Mouse (Mus musculus) intestine, embryonic 16.5 days (tissue): ENCODE measurements around the gene Bcl11a. TPM values are rescaled to one million over a fixed set of nuclear protein-coding genes. Genes with fewer than 3 reads are reported as not detected.

Source experiments
- ATAC-seq: fragments of 200-750 bp; cut with Nextera tagmentation; 2 replicates; pipeline ENCODE4 v1.8.0; 2017; ENCODE audit warnings: moderate TSS enrichment, moderate library complexity
- H3K27ac ChIP-seq: fragments of 300-500 bp; sonication (generic); 2 replicates; pipeline ENCODE4 v1.5.1; 2014; ENCODE audit warnings: mild to moderate bottlenecking, low read length
- H3K27me3 ChIP-seq: fragments of 300-500 bp; sonication (generic); replicated peaks from 2 replicates; pipeline ENCODE4 v1.6.1; 2014; ENCODE audit warnings: low read length, control low read depth, mixed read lengths; ENCODE audit not compliant: control insufficient read depth, insufficient read depth
- H3K36me3 ChIP-seq: fragments of 300-500 bp; sonication (generic); 2 replicates; pipeline ENCODE4 v1.6.1; 2014; ENCODE audit warnings: low read length, control low read depth; ENCODE audit not compliant: control insufficient read depth, insufficient read depth
- H3K4me1 ChIP-seq: fragments of 300-500 bp; sonication (generic); 2 replicates; pipeline ENCODE4 v1.6.1; 2014; ENCODE audit warnings: low read length, control low read depth, mixed read lengths; ENCODE audit not compliant: control insufficient read depth, insufficient read depth
- H3K4me2 ChIP-seq: fragments of 300-500 bp; sonication (generic); 2 replicates; pipeline ENCODE4 v1.6.1; 2014; ENCODE audit warnings: low read depth, low read length, control low read depth
- H3K4me3 ChIP-seq: fragments of 300-500 bp; sonication (generic); 2 replicates; pipeline ENCODE4 v1.5.1; 2014; ENCODE audit warnings: mild to moderate bottlenecking, low read length
- H3K9ac ChIP-seq: fragments of 300-500 bp; sonication (generic); 2 replicates; pipeline ENCODE4 v1.6.1; 2014; ENCODE audit warnings: low read depth, low read length
- H3K9me3 ChIP-seq: fragments of 300-500 bp; sonication (generic); 2 replicates; pipeline ENCODE4 v1.6.1; 2016; ENCODE audit warnings: low read length, control low read depth; ENCODE audit not compliant: control insufficient read depth
- WGBS: fragments of 180-500 bp; shearing (Covaris S2); extraction: QIAGEN DNeasy Blood & Tissue Kit; methylation state at CpG from one replicate; pipeline ENCODE4 v1.1.7; 2014; 5-methylcytosine and 5-hydroxymethylcytosine counted together
- polyA plus RNA-seq: library from polyadenylated mRNA; unstranded; fragments of >200 nt; fragmentation: Nextera tagmentation; extraction: Ambion mirVana; gene quantifications from 2 replicates; pipeline ENCODE4 v1.2.1, GENCODE M21; 2015

Gene Bcl11a
- polyA plus RNA-seq, 1 experiment from 2014 or later = 14.8 TPM

GRCm38 (mm10) chr11:24078706-24079316 is 955 bp downstream of the Bcl11a start:
- H3K4me3 ChIP-seq = peak overlapping the region; percentile 70
- H3K9me3 ChIP-seq = no peaks in the 10 kb centered on the region
- no peaks in the 10 kb centered on the region for H3K36me3 ChIP-seq
- WGBS = under 1% methylated on average over 38 of the region's 38 CpGs
- H3K9ac ChIP-seq = peak overlapping the region; percentile 82
- no peaks in the 10 kb centered on the region; the same call in 1 of the 2 replicates for H3K27me3 ChIP-seq
- H3K4me1 ChIP-seq = peaks cover 27% of the 10 kb centered on the region
- H3K4me2 ChIP-seq = peak overlapping the region; percentile 99
- H3K27ac ChIP-seq = peak overlapping the region; percentile 92
- ATAC-seq = no peak

- no peak for ATAC-seq
- Histone ChIP-seq H3K36me3 (no peaks in the 10 kb centered on the region), H3K27ac (peak overlapping the region; percentile 92), H3K4me3 (peak overlapping the region; percentile 70), H3K27me3 (no peaks in the 10 kb centered on the region; the same call in 1 of the 2 replicates), H3K4me2 (peak overlapping the region; percentile 99), H3K4me1 (peaks cover 25% of the 10 kb centered on the region), H3K9me3 (no peaks in the 10 kb centered on the region), H3K9ac (peak overlapping the region; percentile 82)
- under 1% methylated on average over 43 of the region's 43 CpGs for WGBS
Measured at GRCm38 (mm10) chr11:24079392-24080391, 1.8 kb downstream of the Bcl11a start.

- H3K4me3 ChIP-seq = peak overlapping the region; percentile 70
- ATAC-seq = peak; percentile 15
- peak overlapping the region; percentile 92 for H3K27ac ChIP-seq
- no peaks in the 10 kb centered on the region for H3K9me3 ChIP-seq
- H3K36me3 ChIP-seq = no peaks in the 10 kb centered on the region
- H3K27me3 ChIP-seq = no peaks in the 10 kb centered on the region
- H3K4me2 ChIP-seq = peak overlapping the region; percentile 99
- H3K9ac ChIP-seq = peak overlapping the region; percentile 82
- peaks cover 18% of the 10 kb centered on the region for H3K4me1 ChIP-seq
- WGBS = under 1% methylated on average over 30 of the region's 30 CpGs
Measured at GRCm38 (mm10) chr11:24080541-24080940, 2.7 kb downstream of the Bcl11a start.

GRCm38 (mm10) chr11:24081016-24081686 is 3.3 kb downstream of the Bcl11a start:
- H3K27ac ChIP-seq = peak overlapping the region; percentile 94
- peak overlapping the region; percentile 82 for H3K9ac ChIP-seq

GRCm38 (mm10) chr11:24081687-24082384 is 4.0 kb downstream of the Bcl11a start:
- no peaks in the 10 kb centered on the region for H3K9me3 ChIP-seq

More at GRCm38 (mm10) chr11:24081016-24081686, 3.3 kb downstream of the Bcl11a start:
- Histone ChIP-seq H3K36me3 (no peaks in the 10 kb centered on the region), H3K4me3 (peak overlapping the region; percentile 70), H3K27me3 (no peaks in the 10 kb centered on the region), H3K4me2 (peak overlapping the region; percentile 99), H3K9me3 (no peaks in the 10 kb centered on the region), H3K4me1 (peaks cover 15% of the 10 kb centered on the region)
- whole genome bisulfite sequencing = under 1% methylated on average over 35 of the region's 35 CpGs
- peak; percentile 56 for ATAC-seq

GRCm38 (mm10) chr11:24082385-24083075 is 4.7 kb downstream of the Bcl11a start:
- 23% methylated on average over 11 of the region's 11 CpGs for WGBS
- H3K27me3 ChIP-seq = no peaks in the 10 kb centered on the region

More at GRCm38 (mm10) chr11:24081687-24082384, 4.0 kb downstream of the Bcl11a start:
- Histone ChIP-seq H3K36me3 (no peaks in the 10 kb centered on the region), H3K9ac (peak overlapping the region; percentile 82), H3K4me3 (peak overlapping the region; percentile 70), H3K4me2 (peak overlapping the region; percentile 99), H3K27ac (peak overlapping the region; percentile 94), H3K4me1 (peaks cover 20% of the 10 kb centered on the region), H3K27me3 (no peaks in the 10 kb centered on the region)
- peak; percentile 22 for ATAC-seq
- WGBS = under 1% methylated on average over 43 of the region's 43 CpGs

GRCm38 (mm10) chr11:24083076-24083405 is 5.2 kb downstream of the Bcl11a start:
- WGBS = 51% methylated on average over 1 of the region's 1 CpGs
- Histone ChIP-seq H3K4me1 (peaks cover 20% of the 10 kb centered on the region), H3K9me3 (no peaks in the 10 kb centered on the region), H3K4me3 (no peak overlapping the region), H3K36me3 (no peaks in the 10 kb centered on the region), H3K27me3 (no peaks in the 10 kb centered on the region), H3K4me2 (0 out of 2 replicates have a peak overlapping the region, but pooled peaks have one; percentile 26), H3K27ac (no peak overlapping the region), H3K9ac (0 out of 2 replicates have a peak overlapping the region, but pooled peaks have one; percentile 29)
- no peak for ATAC-seq

More at GRCm38 (mm10) chr11:24082385-24083075, 4.7 kb downstream of the Bcl11a start:
- Histone ChIP-seq H3K4me1 (peaks cover 20% of the 10 kb centered on the region), H3K9me3 (no peaks in the 10 kb centered on the region), H3K4me3 (peak overlapping the region; percentile 70), H3K4me2 (peak overlapping the region; percentile 99), H3K9ac (peak overlapping the region; percentile 82), H3K27ac (peak overlapping the region; percentile 94), H3K36me3 (no peaks in the 10 kb centered on the region)
- no peak for ATAC-seq

- Histone ChIP-seq H3K4me2 (0 out of 2 replicates have a peak overlapping the region, but pooled peaks have one; percentile 26), H3K27me3 (no peaks in the 10 kb centered on the region), H3K4me1 (peaks cover 20% of the 10 kb centered on the region), H3K27ac (no peak overlapping the region), H3K36me3 (no peaks in the 10 kb centered on the region), H3K9me3 (no peaks in the 10 kb centered on the region), H3K4me3 (no peak overlapping the region; the same call in 1 of the 2 replicates), H3K9ac (0 out of 2 replicates have a peak overlapping the region, but pooled peaks have one; percentile 29)
- ATAC-seq = no peak
- WGBS = 63% methylated on average over 7 of the region's 7 CpGs
Measured at GRCm38 (mm10) chr11:24083423-24083822, 5.6 kb downstream of the Bcl11a start.
